Mouse (Mus musculus) left cerebral cortex, postnatal 25 days (tissue): ENCODE results near the gene Gm44790. TPM values are rescaled to one million over a fixed set of nuclear protein-coding genes. Genes with fewer than 3 reads are reported as not detected.

ENCODE experiments used
- DNase-seq, 2 experiments: peaks; one replicate each; pipeline ENCODE4 v3.0.0; 2022; ENCODE audit warnings: low spot score in 2 of 2, mixed read lengths in 1 of 2
- intact Hi-C: fragments of 180-260 bp; cut with DNase I; formaldehyde crosslinking; loops from one replicate; pipeline ENCODE4 v1.15.1; 2025
- total RNA-seq, 2 experiments: library from RNA; stranded (reverse); gene quantifications; 2 replicates each; pipeline ENCODE4 v1.2.3; 2021

Gene Gm44790
- total RNA-seq, 2 experiments from 2014 or later, result not detected

DNA sequence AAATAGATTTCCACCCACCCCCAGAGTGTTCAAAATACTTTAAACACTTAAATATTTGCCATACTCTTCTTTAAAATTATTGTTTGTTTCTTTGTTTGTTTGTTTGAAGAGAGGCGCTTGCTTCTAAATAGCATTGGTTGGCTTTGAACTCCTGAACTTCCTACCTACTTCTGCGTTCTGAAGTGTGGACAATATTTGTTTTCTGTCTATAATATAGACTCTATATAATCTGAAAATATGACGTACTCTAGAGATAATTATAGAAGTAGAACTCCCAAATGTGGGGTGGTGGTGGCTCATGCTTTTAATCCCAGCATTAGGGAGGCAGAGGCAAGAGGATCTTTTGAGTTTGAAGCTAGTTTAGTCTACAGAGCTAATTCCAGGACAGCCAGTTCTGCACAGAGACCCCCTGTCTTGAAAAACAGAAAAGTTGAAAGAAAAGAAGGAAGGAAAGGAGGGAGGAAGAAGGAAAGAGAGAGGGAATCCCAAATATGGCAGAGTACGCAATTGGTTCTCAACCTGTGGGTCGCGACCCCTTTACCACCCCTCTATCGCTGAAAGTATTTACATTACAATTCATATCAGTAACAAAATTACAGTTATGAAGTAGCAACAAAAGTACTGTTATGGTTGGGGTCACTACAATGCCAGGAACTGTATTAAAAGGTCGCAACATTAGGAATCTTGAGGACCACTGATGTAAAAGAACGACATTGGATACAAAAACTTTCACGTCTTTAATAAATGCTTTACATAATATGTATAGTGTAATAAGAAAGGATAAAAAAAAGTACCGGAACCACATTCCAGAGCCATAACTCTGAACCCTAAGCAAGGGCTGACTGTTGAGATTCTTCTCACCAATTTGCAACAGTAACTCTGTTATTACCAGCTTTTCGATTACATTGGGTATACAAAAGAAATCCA lies 23.5 kb upstream of the Gm44790 start:
- intact Hi-C loops, result no loop called here
- no peak for DNase-seq

DNA sequence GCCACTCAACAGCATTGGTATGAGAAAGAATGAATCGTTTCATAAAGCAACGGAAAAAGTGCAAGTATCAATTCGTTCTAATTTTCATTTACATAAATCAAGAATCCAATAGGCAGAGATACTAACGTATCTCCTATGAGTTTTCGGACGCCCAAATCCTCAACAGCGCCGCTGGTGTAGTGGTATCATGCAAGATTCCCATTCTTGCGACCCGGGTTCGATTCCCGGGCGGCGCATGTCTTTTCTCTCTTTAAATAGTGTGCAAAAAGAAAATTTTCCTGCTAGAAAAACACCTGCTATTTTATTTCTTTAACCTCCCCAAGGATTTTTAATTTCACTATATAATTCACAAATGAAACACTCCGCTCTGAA lies 22.7 kb upstream of the Gm44790 start:
- intact Hi-C loops, result no loop called here
- DNase-seq, result peak; percentile 92 to 96

DNA sequence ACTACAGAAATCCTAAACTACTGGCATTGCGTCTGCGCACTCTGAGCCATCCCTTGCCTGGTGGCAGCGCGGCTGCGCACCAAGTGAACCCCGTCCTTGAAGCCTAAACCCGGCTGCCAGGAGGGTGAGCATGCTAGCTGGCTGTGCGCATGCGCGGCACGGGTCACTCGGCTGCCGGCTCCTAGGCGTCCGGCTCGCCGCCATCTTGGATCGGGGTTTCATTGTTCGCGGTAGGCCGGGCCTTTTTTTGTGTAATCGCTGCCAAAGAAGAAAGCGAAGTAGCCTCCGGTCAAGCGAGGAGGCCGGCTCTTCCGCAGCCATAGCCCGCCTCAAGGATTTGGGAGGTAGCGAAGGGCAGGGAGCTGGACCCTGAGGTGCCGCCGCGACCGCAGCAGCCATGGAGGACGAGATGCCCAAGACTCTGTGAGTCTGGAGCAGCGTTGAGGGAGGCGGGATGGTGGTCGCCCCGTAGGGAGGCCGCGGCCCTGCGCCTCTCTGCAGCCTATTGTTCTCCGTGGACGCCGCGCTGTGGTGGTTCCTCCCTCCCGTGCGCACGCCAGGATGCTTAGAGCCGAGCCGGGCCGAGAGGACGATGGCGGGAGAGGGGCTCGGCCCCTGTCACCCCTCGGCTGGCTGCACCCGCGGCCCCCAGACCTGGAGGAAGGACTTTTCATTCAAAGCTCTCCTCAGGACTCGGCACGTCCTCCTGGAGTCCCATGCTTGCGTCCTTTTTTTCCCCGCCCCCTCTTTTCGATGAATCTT lies 22.2 kb upstream of the Gm44790 start, which contains the start of gene Tia1:
Gene Tia1 (plus strand): TSS at position 120 of the 762 bp plus-strand sequence.
- DNase-seq, result peak; percentile 97 to 98
- intact Hi-C loops, result no loop called here

DNA sequence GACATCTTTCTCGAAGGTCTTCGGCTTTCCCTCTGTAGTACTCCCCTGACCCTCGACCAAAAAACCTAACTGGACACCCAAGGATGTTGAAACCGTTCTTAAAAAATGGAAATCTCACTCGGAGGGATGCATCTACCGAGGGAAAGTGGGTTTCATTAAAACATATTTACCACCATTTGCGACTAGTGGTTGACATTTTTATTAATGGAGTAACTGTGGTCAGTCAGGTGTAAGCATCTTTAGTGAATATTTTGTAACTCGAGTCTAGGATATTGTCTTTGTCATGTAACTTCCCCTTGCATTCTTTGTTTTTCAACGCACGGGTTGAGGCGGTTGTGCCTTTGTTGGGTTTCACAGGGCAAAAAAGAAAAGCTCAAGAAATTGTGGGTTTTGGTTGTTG lies 21.5 kb upstream of the Gm44790 start:
- no peak for DNase-seq
- intact Hi-C loops, result no loop called here

DNA sequence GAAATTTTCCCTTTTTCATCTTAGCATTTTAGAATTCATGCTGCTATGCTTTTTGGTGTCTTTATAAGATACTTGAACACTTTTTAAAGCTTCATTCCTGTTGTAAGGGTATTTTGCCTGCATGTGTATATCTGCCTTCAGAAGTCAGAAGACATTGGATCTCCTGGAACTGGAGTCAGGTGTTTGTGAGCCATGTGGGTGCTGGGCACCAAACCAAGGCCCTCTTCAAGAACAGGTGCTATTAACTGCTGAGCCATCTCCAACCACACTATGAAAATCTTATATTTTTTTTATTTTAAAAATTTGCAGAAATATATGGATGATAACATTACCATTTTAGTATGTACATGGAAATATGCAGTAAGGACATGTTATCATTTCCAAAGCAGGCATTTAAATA lies 20.2 kb upstream of the Gm44790 start:
- intact Hi-C loops, result no loop called here
- DNase-seq, result no peak

DNA sequence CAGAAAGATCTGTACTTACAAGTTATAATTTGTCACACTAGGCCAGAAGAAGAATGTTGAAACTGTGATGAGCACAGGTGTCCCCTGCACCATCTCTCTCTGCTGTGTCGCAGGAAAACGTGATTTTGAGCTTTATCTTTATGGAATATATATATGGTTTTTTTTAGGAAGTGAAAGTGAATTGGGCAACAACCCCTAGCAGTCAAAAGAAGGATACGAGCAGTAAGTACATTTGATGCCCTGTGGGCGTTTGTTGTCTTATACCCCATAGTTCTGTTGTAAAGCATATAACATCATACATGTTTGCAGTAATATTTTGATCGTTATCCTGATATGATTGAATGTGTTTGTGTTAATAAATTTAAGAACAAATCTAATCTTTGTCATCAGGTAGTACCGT lies 7.7 kb upstream of the Gm44790 start:
- intact Hi-C loops, result no loop called here
- DNase-seq, result no peak

DNA sequence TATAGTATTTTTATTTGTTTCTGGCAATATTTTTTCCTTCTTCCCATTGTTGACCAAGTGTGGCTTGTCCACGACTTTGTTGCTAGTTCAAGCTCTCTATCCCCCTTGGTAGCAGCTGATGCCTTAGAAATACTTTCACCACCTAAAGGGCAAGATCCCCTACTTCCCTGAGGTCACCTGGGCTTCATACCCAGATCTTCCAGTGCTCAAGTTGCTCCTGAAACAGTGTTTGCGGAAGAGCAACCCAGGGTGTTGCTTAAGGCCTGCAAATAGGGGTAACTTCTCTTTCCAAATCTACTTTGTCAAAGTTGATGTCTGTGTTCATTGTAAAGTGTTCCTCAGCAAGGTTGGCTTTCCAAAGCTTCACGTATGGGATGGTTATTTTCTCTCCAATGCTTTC lies 7.2 kb upstream of the Gm44790 start:
- DNase-seq, result no peak
- intact Hi-C loops, result no loop called here

DNA sequence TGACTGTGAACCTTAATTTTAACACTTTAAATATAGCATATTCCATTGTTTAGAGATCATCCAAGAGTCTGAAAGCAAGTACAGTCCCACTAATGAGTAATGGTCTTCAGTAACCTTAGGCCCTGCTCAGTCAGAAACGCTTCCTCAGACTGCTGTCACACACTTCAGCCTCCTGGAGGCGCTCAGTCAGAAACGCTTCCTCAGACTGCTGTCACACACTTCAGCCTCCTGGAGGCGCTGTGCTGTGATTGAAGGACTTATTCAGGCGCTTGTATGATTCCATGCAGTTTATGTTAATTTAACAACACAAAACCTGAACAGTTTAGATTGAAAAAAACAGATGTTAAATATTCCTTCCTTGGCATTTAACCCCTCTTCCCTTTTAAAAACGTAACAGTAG lies 6.0 kb upstream of the Gm44790 start:
- intact Hi-C loops, result no loop called here
- DNase-seq, result no peak

DNA sequence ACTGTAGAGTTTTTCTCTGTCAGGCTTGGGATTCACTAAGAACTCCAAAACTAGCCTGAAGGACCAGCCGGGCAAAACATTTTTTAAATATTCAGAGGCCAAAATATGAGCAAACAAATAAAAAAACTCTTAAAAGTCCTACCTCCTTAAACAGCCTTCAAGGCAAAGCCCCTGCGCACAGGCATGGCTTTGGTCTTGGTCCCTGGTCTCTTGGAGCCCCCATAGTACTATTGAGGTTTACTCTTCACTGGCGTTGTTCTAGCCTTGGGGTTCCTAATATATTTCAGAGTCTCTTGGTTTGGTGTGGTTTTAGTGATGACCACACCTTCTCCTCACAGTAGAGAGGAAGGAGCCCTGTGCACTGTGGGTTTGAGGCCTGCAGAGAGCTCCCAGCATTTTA lies 5.1 kb downstream of the Gm44790 start:
- intact Hi-C loops, result no loop called here
- no peak for DNase-seq

DNA sequence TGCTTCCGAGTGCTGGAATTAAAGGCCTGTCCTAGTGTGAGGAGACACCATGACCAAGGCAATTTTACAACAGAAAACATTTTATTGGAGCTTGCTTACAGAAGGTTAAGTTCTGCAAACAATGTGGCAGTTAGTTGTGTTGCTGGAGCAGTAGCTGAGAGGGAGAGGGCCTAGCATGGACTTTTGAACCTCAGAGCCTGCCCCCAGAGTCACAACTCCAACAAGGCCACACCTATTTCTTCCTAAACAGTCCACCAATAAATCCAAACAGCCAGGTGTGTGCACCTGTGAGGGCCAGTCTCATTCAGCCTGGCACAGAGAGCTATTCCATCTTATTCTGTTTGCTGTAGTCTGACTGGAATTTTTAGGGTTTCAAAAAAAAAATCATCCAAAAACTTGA lies 7.2 kb downstream of the Gm44790 start:
- intact Hi-C loops, result no loop called here
- DNase-seq, result no peak

DNA sequence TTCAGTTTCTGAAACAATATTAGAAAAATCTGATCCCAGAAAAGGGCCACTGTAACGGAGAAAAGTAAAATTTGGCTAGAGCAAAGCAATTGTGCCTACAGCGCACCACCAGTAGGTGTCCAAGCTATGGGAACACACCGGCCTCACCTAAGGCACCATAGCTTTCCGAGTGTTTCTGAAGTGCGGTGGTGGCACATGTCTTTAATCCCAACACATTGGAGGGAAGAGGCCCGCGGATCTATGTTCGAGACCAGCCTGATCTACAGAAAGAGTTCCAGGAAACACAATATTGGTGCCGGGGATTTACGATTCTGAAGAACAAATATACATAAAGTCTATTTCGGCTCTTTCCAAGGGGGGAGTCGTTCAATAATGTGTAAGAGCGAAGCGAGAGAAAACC lies 11.3 kb downstream of the Gm44790 start:
- DNase-seq, result peak in 1 of 2 experiments; percentile 47
- intact Hi-C loops, result loop anchor here (1.0 kb wide), 1 partner anchor 35 kb away; no protein-coding TSS in a partner anchor

DNA sequence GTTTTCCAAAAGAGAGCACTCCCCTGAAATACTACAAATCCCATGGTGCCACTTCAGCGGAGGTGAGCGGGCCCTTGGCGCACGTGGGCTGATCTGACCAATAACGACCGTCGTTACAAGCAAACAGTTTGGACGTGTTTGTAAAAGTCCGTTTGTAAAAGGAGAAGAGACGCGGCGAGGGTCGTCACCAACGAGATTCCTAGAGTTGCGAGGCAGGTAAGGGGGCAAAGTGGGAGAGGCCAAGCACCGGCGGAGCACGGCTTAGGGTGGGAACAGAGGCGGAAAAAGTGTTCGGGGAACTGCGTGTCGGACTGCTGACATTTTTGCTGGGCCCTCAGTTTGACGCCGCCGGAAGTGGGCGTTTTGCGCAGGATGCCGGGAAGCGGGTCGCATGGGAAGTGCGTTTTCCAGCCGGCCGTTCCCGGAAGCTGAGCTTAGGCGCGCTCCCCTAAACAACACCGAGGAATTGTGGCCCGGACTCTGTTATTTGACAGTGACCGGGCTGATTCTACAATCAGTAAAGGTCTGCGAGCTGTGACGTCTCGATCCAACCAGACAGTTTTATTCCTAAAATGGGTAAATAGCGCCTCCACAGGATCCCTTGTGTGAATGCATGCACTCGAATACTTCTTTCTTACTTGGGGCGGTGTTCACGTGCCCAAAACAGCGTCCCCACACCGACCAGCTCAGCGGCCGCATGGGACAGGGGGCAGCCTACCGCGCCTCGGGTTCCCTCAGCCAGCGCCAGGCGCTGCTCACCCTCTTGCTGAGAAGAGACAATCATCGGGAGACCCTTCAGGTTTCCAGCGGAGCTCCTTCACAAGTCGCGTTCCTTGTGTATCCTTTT lies 12.0 kb downstream of the Gm44790 start, which contains the start of gene C87436:
Gene C87436 (plus strand): TSS at position 103 of the 847 bp plus-strand sequence.
- intact Hi-C loops, result loop anchor here (1.0 kb wide), 1 partner anchor 34 kb away; no protein-coding TSS in a partner anchor
- DNase-seq, result peak; percentile 97 to 98

DNA sequence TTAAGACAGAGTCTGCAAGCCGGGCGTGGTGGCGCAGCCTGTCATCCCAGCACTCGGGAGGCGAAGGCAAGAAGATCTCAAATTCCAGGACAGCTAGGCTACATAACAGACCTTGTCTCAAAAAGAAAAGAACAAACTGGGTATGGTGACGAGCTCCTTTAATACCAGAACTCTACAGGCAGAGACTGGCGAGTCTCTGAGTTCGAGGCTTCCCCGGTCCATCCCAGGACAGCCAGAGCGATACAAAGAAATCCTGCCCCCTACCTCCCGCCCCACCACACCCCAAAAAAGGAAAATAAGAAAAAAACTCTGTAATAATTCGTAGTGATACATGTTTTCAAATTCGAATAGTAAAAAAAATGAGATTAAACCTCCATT lies 12.7 kb downstream of the Gm44790 start:
- intact Hi-C loops, result no loop called here

DNA sequence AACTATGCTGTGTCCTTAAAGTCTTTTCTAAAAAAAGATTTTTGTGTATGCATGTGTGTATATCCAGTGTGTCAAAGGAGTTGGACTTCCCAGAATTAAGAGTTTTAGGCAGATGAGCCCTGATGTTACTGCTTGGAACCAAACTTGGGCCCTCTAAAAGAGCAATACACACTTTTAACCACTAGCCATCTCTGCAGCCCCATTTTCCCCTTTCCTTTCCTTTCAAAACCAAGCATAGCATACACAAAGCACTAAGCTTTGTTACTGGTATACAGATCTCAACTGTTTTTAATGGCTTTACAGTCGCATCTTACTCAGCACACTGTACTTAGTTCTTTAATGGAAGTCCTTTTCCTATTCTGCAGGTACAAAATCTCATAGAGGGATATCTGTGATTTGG lies 13.1 kb downstream of the Gm44790 start:
- no peak for DNase-seq
- intact Hi-C loops, result no loop called here

More for the DNA sequence above, 12.7 kb downstream of the Gm44790 start:
- DNase-seq, result no peak

DNA sequence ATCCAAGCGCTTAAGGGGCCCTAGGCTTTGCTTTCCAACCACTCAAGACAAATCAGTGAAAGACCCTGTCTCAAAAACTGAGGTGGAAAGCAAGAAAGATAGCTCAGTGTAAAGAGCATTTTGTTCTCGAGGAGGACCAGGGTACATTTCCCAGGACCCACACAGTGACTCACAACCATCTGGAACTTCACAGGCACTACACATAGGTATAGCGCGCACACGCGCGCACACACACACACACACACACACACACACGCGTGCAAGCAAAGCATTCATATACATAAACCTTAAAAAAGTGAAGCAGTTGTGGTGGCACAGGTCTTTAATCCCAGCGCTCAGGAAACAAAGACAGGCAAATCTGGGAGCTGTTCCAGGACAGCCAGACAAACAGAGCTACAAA lies 15.1 kb downstream of the Gm44790 start:
- peak in 1 of 2 experiments; percentile 37 for DNase-seq
- intact Hi-C loops, result no loop called here

DNA sequence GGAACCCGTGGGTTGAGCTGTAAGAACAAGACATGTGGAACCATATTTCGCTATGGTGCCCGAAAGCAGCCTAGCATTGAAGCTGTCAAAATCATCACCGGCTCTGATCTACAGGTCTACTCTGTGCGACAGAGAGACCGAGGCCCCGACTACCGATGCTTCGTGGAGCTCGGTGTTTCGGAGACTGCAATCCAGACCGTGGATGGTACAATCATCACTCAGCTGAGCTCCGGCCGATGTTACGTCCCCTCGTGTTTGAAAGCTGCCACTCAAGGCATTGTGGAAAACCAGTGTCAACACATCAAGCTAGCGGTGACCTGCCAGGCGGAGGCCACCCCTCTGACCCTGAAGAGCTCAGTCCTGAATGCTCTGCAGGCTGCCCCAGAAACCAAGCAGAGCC lies 19.1 kb downstream of the Gm44790 start:
- intact Hi-C loops, result no loop called here
- DNase-seq, result no peak

DNA sequence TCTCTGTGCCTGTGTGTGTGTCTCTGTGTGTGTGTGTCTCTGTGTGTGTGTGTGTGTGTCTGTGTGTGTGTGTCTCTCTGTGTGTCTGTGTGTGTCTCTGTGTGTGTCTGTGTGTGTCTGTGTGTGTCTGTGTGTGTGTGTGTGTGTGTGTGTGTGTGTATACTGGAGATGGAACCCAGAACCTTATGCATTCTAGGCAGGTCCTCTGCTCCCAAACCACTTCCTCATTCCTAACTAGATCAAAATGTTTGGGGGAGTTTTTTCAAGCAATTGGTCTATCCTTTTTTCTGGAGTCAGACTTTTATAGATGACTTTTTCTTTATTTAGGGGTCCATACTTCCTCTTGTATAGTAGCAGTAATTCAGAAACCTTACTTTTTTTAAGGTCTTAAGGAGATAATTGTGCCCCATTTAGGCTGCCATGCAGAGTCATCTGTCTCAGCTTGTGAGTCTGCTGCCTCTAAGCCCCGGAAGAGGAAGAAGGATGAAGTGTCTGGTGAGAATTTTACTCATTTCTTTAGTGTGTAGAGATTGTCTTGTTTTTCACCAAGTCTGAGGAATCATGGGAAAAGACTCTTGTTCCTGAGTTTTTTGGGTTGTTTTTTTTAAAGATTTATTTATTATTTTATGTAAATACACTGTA lies 20.6 kb downstream of the Gm44790 start:
- DNase-seq, result no peak
- intact Hi-C loops, result no loop called here

DNA sequence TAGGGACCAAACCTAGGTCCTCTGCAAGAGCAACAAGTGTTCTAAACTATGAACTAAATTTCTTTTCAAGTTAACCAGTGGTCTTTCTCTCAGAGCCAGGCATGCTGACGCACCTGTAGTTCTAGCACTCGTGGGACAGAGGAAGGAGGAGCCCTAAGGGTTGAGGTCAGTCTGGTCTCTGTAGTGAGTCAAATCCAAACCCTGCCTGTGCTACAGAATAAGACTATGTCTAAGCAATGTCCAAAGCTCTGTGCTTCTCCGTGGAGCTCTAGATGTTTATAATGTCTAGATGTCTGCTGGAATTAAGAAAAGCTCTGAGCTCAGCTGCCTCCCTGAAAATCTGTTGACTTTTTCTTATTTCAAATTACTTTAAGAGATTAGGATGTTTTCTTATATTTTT lies 30.3 kb downstream of the Gm44790 start:
- no peak for DNase-seq
- intact Hi-C loops, result loop anchor here (5.0 kb wide), 1 partner anchor 216 kb away; no protein-coding TSS in a partner anchor

DNA sequence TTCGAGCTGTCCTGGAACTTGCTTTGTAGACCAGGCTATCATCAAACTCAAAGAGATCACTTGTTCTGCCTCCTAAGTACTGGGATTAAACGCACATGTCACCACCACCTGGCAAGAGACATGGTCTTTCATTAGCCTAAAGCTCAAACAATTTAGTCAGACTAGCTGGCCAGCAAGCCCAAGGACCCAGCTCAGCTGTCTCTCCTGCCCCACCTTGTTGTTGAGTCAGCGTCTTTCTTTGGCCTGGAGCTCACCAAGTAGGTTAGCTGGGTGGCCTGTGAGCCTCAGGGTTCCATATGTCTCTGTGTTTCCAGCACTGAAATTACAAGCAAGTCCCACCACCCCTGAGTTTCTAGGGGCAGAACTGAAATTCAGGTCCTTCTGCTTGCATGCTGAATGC lies 36.6 kb downstream of the Gm44790 start:
- DNase-seq, result no peak
- intact Hi-C loops, result no loop called here
